ENCODE assay signal across 8 mouse cellular contexts in genomic region chr7:140880865-140881515, GRCm38 (mm10). TPM values are rescaled to one million over a fixed set of nuclear protein-coding genes. Genes with fewer than 3 reads are reported as not detected.
A peak's percentile ranks its signal among the peaks of the same experiment; 100 is the strongest.
DNase-seq lines count a peak whose midpoint lies in the region; ATAC-seq and TF ChIP-seq lines count a peak whose summit lies in the region.

No protein-coding gene starts in this region.

- peak overlapping the region; percentile 82 for H3K4me2 ChIP-seq in forebrain, embryonic 15.5 days (replicated peaks)
- H3K4me2 ChIP-seq in limb, embryonic 14.5 days (replicated peaks; ENCODE audit: low read depth, low read length, severe bottlenecking), result peak overlapping the region; percentile 49
- H3K4me2 ChIP-seq in stomach, postnatal 0 days (replicated peaks; ENCODE audit: low read depth), result peak overlapping the region; percentile 80

- 6% methylated on average over 8 of the region's 8 CpGs for WGBS in spleen, adult 2 months
- 26% methylated on average over 8 of the region's 8 CpGs for WGBS in forebrain, embryonic 15.5 days
- 15% methylated on average over 8 of the region's 8 CpGs for WGBS in limb, embryonic 14.5 days
- WGBS in stomach, postnatal 0 days, result 13% methylated on average over 8 of the region's 8 CpGs
- WGBS in thymus, adult 2 months, result 4% methylated on average over 8 of the region's 8 CpGs

- TF ChIP-seq CTCF in spleen, adult 2 months (IDR thresholded peaks at IDR 0.05; ENCODE audit: extremely low read depth, insufficient read depth, insufficient read length, insufficient replicate concordance), result no peak
- TF ChIP-seq CTCF in stomach, postnatal 0 days (IDR thresholded peaks at IDR 0.05; ENCODE audit: low read depth), result no peak
- no peak for TF ChIP-seq CTCF in thymus, adult 2 months (IDR thresholded peaks at IDR 0.05; ENCODE audit: borderline replicate concordance, control insufficient read depth, extremely low read depth, insufficient read depth, low read length, poor library complexity)

- no peaks in the 10 kb centered on the region for H3K27me3 ChIP-seq in spleen, adult 2 months (ENCODE audit: control insufficient read depth, insufficient read depth, low read length)
- H3K27me3 ChIP-seq in forebrain, embryonic 15.5 days, result no peaks in the 10 kb centered on the region
- no peaks in the 10 kb centered on the region for H3K27me3 ChIP-seq in limb, embryonic 14.5 days (ENCODE audit: control insufficient read depth, insufficient read depth, low read length)
- H3K27me3 ChIP-seq in stomach, postnatal 0 days (ENCODE audit: control insufficient read depth, insufficient read depth, low read length), result no peaks in the 10 kb centered on the region
- H3K27me3 ChIP-seq in thymus, adult 2 months (ENCODE audit: control insufficient read depth, insufficient read depth, low read length), result no peaks in the 10 kb centered on the region

- ATAC-seq in forebrain, embryonic 15.5 days (replicated peaks), result no peak
- no peak for ATAC-seq in limb, embryonic 14.5 days (ENCODE audit: low FRiP score, low read depth)
- ATAC-seq in stomach, postnatal 0 days (ENCODE audit: low FRiP score, low TSS enrichment), result no peak

- peak overlapping the region; percentile 86 for H3K9ac ChIP-seq in forebrain, embryonic 15.5 days (replicated peaks)
- H3K9ac ChIP-seq in limb, embryonic 14.5 days (ENCODE audit: low read depth, low read length, severe bottlenecking), result peak overlapping the region; percentile 69
- H3K9ac ChIP-seq in stomach, postnatal 0 days (ENCODE audit: low read length), result peak overlapping the region; percentile 72; the same call in 1 of the 2 replicates

- H3K27ac ChIP-seq in spleen, adult 2 months (ENCODE audit: insufficient read depth, low read length), result no peak overlapping the region
- peak overlapping the region; percentile 92 for H3K27ac ChIP-seq in forebrain, embryonic 15.5 days (replicated peaks)
- no peak overlapping the region for H3K27ac ChIP-seq in limb, embryonic 14.5 days (replicated peaks; ENCODE audit: low read depth, low read length)
- H3K27ac ChIP-seq in stomach, postnatal 0 days (replicated peaks), result no peak overlapping the region
- H3K27ac ChIP-seq in thymus, adult 2 months (ENCODE audit: control insufficient read depth, insufficient read depth, low read length), result no peak overlapping the region

- TF ChIP-seq POLR2A in spleen, adult 2 months (IDR thresholded peaks at IDR 0.05; ENCODE audit: low read depth, low read length), result no peak
- TF ChIP-seq POLR2A in limb, embryonic 14.5 days (IDR thresholded peaks at IDR 0.05; ENCODE audit: borderline replicate concordance, extremely low read depth, insufficient read depth, insufficient read length), result no peak
- no peak for TF ChIP-seq POLR2A in thymus, adult 2 months (IDR thresholded peaks at IDR 0.05; ENCODE audit: control insufficient read depth, extremely low read depth, insufficient read depth, low read length, poor library complexity)

- no peak for TF ChIP-seq EP300 in stomach, postnatal 0 days (optimal IDR thresholded peaks at IDR 0.05)

- H3K36me3 ChIP-seq in spleen, adult 2 months (ENCODE audit: control insufficient read depth, insufficient read depth, low read length), result peaks cover 3% of the 10 kb centered on the region; the same call in 1 of the 2 replicates
- peaks cover 7% of the 10 kb centered on the region for H3K36me3 ChIP-seq in forebrain, embryonic 15.5 days
- peaks cover 30% of the 10 kb centered on the region for H3K36me3 ChIP-seq in limb, embryonic 14.5 days (ENCODE audit: control insufficient read depth, insufficient read depth, low read length)
- no peaks in the 10 kb centered on the region; the same call in 1 of the 2 replicates for H3K36me3 ChIP-seq in stomach, postnatal 0 days (ENCODE audit: control insufficient read depth, insufficient read depth, low read length)
- H3K36me3 ChIP-seq in thymus, adult 2 months (ENCODE audit: control insufficient read depth, insufficient read depth, low read length), result peaks cover under 1% of the 10 kb centered on the region; the same call in 1 of the 2 replicates

- H3K4me1 ChIP-seq in spleen, adult 2 months (ENCODE audit: control insufficient read depth, insufficient read depth, insufficient read length), result peaks cover 13% of the 10 kb centered on the region; the same call in 1 of the 2 replicates
- H3K4me1 ChIP-seq in forebrain, embryonic 15.5 days, result peaks cover 17% of the 10 kb centered on the region
- H3K4me1 ChIP-seq in limb, embryonic 14.5 days (ENCODE audit: control insufficient read depth, insufficient read depth, low read length), result peaks cover 7% of the 10 kb centered on the region
- no peaks in the 10 kb centered on the region for H3K4me1 ChIP-seq in stomach, postnatal 0 days (replicated peaks; ENCODE audit: control insufficient read depth, insufficient read depth)
- peaks cover 17% of the 10 kb centered on the region for H3K4me1 ChIP-seq in thymus, adult 2 months (replicated peaks; ENCODE audit: control insufficient read depth, insufficient read depth, low read length)

- no peak for DNase-seq in spleen, adult 2 months (ENCODE audit: low read depth in 1 of 2, low spot score in 2 of 2)
- DNase-seq in spleen, postnatal 10 days (ENCODE audit: low spot score in 2 of 2), result no peak
- no peak for DNase-seq in limb, embryonic 14.5 days (ENCODE audit: low spot score)
- DNase-seq in stomach, postnatal 0 days (ENCODE audit: low spot score), result no peak
- no peak for DNase-seq in cerebellum, adult 8-10 months
- no peak for DNase-seq in frontal cortex, postnatal 36 days (ENCODE audit: low spot score in 2 of 2)
- no peak for DNase-seq in thymus, adult 2 months

- H3K9me3 ChIP-seq in forebrain, embryonic 15.5 days, result no peaks in the 10 kb centered on the region
- no peaks in the 10 kb centered on the region for H3K9me3 ChIP-seq in limb, embryonic 14.5 days (ENCODE audit: control insufficient read depth, low read length)
- H3K9me3 ChIP-seq in stomach, postnatal 0 days (ENCODE audit: control insufficient read depth, low read length), result no peaks in the 10 kb centered on the region

- peak overlapping the region; percentile 26 for H3K4me3 ChIP-seq in spleen, adult 2 months (ENCODE audit: extremely low read depth, insufficient read depth, insufficient read length)
- H3K4me3 ChIP-seq in forebrain, embryonic 15.5 days, result peak overlapping the region; percentile 97
- H3K4me3 ChIP-seq in limb, embryonic 14.5 days (replicated peaks; ENCODE audit: low read length), result peak overlapping the region; percentile 72
- peak overlapping the region; percentile 71 for H3K4me3 ChIP-seq in stomach, postnatal 0 days (ENCODE audit: low read depth, low read length)
- H3K4me3 ChIP-seq in thymus, adult 2 months (ENCODE audit: control insufficient read depth, insufficient read depth, low read length), result no peak overlapping the region

RNA-seq across cellular contexts. Expression of gene Psmd13, which starts 0.8 kb away (rescaled TPM):
- 39.6 and 43.0 TPM in 2 replicates for polyA plus RNA-seq in spleen, adult 2 months (2012; rRNA removed)
- 283 and 287 TPM in 2 replicates for polyA plus RNA-seq in forebrain, embryonic 15.5 days (2015; fragmentation: Nextera tagmentation; extraction: Ambion mirVana)
- polyA plus RNA-seq in limb, embryonic 14.5 days (2012; rRNA removed), result 98.9 and 113 TPM in 2 replicates
- 133 TPM in 2 replicates for polyA plus RNA-seq in limb, embryonic 14.5 days (2014; fragmentation: Nextera tagmentation; extraction: Ambion mirVana)
- 160 and 166 TPM in 2 replicates for polyA plus RNA-seq in stomach, postnatal 0 days (2015; fragmentation: Nextera tagmentation; extraction: Ambion mirVana)
- polyA plus RNA-seq in thymus, adult 2 months (2012; rRNA removed), result 99.7 and 100 TPM in 2 replicates

RNA-seq across cellular contexts. Expression of gene Sirt3, which starts 1.1 kb away (rescaled TPM):
- 13.3 and 15.0 TPM in 2 replicates for polyA plus RNA-seq in spleen, adult 2 months (2012; rRNA removed)
- polyA plus RNA-seq in forebrain, embryonic 15.5 days (2015; fragmentation: Nextera tagmentation; extraction: Ambion mirVana), result 33.6 and 36.5 TPM in 2 replicates
- polyA plus RNA-seq in limb, embryonic 14.5 days (2012; rRNA removed), result 28.3 and 33.1 TPM in 2 replicates
- polyA plus RNA-seq in limb, embryonic 14.5 days (2014; fragmentation: Nextera tagmentation; extraction: Ambion mirVana), result 20.1 and 22.3 TPM in 2 replicates
- 17.9 and 19.0 TPM in 2 replicates for polyA plus RNA-seq in stomach, postnatal 0 days (2015; fragmentation: Nextera tagmentation; extraction: Ambion mirVana)
- polyA plus RNA-seq in thymus, adult 2 months (2012; rRNA removed), result 23.1 and 27.6 TPM in 2 replicates

RNA-seq across cellular contexts. Expression of gene Cox8b, which starts 19.3 kb away (rescaled TPM):
- not detected in 2 replicates for polyA plus RNA-seq in spleen, adult 2 months (2012; rRNA removed)
- not detected in 2 replicates for polyA plus RNA-seq in forebrain, embryonic 15.5 days (2015; fragmentation: Nextera tagmentation; extraction: Ambion mirVana)
- polyA plus RNA-seq in limb, embryonic 14.5 days (2012; rRNA removed), result 14.2 and 14.5 TPM in 2 replicates
- polyA plus RNA-seq in limb, embryonic 14.5 days (2014; fragmentation: Nextera tagmentation; extraction: Ambion mirVana), result 17.2 and 32.5 TPM in 2 replicates
- polyA plus RNA-seq in stomach, postnatal 0 days (2015; fragmentation: Nextera tagmentation; extraction: Ambion mirVana), result 1.3 and 2.6 TPM in 2 replicates
- 159 and 231 TPM in 2 replicates for polyA plus RNA-seq in thymus, adult 2 months (2012; rRNA removed)

RNA-seq across cellular contexts. Expression of gene Bet1l, which starts 23.6 kb away (rescaled TPM):
- polyA plus RNA-seq in spleen, adult 2 months (2012; rRNA removed), result 16.9 and 19.0 TPM in 2 replicates
- polyA plus RNA-seq in forebrain, embryonic 15.5 days (2015; fragmentation: Nextera tagmentation; extraction: Ambion mirVana), result 44.3 and 46.9 TPM in 2 replicates
- polyA plus RNA-seq in limb, embryonic 14.5 days (2012; rRNA removed), result 45.0 and 48.2 TPM in 2 replicates
- polyA plus RNA-seq in limb, embryonic 14.5 days (2014; fragmentation: Nextera tagmentation; extraction: Ambion mirVana), result 75.1 and 92.8 TPM in 2 replicates
- polyA plus RNA-seq in stomach, postnatal 0 days (2015; fragmentation: Nextera tagmentation; extraction: Ambion mirVana), result 44.5 and 49.0 TPM in 2 replicates
- 26.5 and 31.8 TPM in 2 replicates for polyA plus RNA-seq in thymus, adult 2 months (2012; rRNA removed)

RNA-seq across cellular contexts. Expression of gene Ric8a, which starts 24.2 kb away (rescaled TPM):
- polyA plus RNA-seq in spleen, adult 2 months (2012; rRNA removed), result 104 and 117 TPM in 2 replicates
- polyA plus RNA-seq in forebrain, embryonic 15.5 days (2015; fragmentation: Nextera tagmentation; extraction: Ambion mirVana), result 91.2 and 96.9 TPM in 2 replicates
- polyA plus RNA-seq in limb, embryonic 14.5 days (2012; rRNA removed), result 70.3 and 82.0 TPM in 2 replicates
- 74.0 and 78.9 TPM in 2 replicates for polyA plus RNA-seq in limb, embryonic 14.5 days (2014; fragmentation: Nextera tagmentation; extraction: Ambion mirVana)
- 49.0 and 49.1 TPM in 2 replicates for polyA plus RNA-seq in stomach, postnatal 0 days (2015; fragmentation: Nextera tagmentation; extraction: Ambion mirVana)
- 175 and 181 TPM in 2 replicates for polyA plus RNA-seq in thymus, adult 2 months (2012; rRNA removed)
